Mouse (Mus musculus) NIH3T3 (cell line): Measurements from ENCODE around the gene Pmepa1.
A peak's percentile ranks its signal among the peaks of the same experiment; 100 is the strongest.

Experiments
- DNase-seq: peaks from one replicate; pipeline ENCODE4 v3.0.0-alpha.2; 2012; ENCODE audit warnings: low read depth

The Pmepa1 gene

DNA sequence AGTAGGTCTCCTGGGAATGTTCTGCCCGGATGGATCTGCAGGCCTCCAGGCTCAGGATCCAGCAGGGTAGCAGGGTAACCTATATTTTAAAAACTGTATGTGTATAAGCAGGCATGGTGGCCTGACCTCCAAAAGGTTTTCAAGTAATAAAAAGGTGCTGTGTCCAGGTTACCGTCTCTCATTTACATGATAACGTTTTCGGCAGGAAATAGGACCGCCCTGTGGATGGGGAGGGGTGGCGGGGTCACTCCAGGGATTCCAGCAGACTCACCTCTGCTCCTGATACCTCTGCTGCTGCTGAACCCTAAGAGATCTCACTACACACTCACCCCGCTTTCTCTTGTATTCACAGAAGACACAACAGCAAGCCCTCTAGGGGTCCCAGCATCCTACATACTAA lies 50.4 kb downstream of the Pmepa1 start:
- DNase-seq: no peak

DNA sequence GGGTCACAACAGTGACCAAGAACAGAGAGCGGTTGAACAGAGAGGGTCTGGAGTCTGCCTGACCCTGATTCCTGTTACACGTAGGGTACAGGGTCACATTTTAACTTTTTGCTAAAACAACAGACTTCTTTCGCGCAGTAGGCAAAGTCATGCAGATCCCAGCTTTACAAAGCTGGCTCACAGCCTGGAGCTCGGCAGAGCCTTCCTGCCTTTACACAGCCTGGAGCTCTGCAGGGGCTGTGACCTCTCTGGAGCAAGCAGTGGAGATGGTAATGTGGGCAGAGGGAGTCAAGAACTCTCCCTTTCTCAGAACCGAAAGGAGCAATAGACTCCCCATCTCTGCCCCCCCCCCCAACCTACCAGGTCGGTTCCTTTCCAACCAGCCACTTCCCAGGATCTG lies 51.5 kb downstream of the Pmepa1 start:
- no peak for DNase-seq

DNA sequence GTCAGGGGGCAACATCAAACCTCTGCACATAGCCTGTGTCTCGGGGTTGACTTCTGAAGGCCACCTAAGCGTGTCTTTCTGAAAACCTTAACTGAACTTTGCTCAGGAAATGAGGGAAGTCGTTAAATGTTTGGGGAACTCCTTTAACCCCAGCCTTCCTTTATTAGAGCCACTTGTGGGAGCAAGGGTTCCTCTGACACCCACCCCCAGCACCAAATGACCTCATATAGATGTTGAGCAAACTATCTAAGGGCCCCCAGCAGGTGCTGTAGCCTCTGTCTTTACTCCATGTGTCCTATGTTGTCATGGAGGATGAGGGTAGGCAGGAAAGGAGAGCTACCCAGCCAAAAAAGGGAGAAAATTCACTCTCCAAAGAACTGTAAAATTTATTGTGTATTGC lies 52.2 kb downstream of the Pmepa1 start:
- no peak for DNase-seq

DNA sequence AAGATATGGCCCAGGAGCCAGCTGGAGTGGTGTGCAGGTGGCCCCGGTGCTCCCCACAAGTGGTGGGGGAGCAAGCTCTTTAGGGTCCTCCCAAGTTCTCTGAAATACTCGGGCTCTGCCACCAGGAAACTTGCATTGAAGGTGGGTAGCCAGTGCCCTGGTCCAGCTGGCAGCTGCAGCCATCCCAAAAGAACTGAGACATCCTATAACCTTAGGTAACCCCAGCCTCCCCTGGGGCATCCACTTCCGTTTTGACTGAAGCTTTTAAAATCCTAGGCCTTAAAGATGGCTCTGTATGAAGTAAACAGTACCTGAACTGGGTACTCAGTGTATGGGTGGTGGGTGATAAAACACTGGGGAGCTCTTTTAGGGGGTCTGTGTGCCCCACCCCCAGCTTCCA lies 52.8 kb downstream of the Pmepa1 start:
- no peak for DNase-seq

DNA sequence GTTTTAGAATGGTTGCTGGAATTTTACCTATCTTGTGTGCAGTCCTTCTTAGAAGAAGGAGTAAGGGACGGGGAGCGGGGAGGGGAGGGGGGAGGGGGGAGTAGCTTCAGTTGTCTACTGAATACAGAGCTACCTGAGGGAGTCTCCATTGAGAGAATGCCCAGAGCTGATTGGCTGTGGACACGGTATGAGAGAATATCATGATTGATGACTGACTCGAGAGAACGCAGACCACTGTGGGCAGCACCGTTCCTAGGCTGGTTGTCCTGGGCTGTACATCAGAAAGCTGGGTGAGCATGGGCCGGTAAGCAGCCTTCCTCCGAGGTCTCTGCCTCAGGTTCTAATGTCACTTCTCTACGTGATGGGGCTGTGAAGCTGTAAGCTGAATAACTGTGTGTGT lies 55.6 kb downstream of the Pmepa1 start:
- DNase-seq: no peak

- peak; percentile 60 for DNase-seq
Observed at GRCm38 (mm10) chr2:173219256-173219954, 56.9 kb downstream of the Pmepa1 start.

- peak; percentile 51 for DNase-seq
Observed at GRCm38 (mm10) chr2:173218416-173219141, 57.8 kb downstream of the Pmepa1 start, which contains the start of gene Zbp1. Gene Zbp1 (minus strand): TSS chr2:173218923.

- DNase-seq: no peak
Observed at GRCm38 (mm10) chr2:173217763-173218258, 58.5 kb downstream of the Pmepa1 start.

DNA sequence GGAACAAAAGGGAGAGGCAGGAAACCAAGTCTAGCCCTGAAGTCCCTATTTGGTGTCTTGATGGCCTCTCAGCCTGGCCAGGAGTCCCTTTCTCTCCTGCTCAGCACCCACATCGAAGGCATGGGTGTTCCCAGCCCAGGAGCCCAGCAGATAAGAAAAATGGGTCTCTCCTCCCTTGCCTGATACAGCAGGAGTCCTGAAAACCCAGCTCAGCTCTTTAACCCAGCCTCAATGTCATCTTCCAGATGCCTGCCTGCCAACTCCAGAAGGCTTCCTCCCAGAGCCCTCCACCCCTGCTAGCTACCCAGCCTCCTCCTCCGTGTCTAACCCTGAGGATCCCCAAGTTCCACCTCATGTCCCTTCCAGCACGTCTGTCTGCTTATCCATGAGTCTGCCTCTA lies 59.1 kb downstream of the Pmepa1 start:
- no peak for DNase-seq

GRCm38 (mm10) chr2:173216840-173217239 lies 59.5 kb downstream of the Pmepa1 start:
- DNase-seq: no peak

DNA sequence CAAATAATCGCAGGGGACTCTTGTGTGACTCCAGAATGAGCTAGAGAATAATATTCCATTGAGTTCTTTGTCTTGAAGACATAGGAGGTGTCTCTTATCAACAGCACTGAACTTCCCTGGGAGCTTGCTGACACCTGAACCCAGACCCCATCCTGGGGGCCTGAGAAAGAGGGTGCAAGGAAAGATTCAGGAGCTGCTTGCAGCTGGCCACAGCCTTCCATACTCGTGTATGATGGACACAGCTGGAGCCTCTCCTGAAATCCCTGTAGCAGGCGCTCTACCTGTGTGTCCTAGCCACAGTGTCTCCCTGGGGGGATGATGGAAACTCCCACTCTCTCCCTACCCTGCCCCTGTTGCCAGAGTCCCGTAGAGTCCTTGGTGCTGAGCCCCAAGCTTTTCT lies 64.1 kb downstream of the Pmepa1 start:
- DNase-seq: no peak

DNA sequence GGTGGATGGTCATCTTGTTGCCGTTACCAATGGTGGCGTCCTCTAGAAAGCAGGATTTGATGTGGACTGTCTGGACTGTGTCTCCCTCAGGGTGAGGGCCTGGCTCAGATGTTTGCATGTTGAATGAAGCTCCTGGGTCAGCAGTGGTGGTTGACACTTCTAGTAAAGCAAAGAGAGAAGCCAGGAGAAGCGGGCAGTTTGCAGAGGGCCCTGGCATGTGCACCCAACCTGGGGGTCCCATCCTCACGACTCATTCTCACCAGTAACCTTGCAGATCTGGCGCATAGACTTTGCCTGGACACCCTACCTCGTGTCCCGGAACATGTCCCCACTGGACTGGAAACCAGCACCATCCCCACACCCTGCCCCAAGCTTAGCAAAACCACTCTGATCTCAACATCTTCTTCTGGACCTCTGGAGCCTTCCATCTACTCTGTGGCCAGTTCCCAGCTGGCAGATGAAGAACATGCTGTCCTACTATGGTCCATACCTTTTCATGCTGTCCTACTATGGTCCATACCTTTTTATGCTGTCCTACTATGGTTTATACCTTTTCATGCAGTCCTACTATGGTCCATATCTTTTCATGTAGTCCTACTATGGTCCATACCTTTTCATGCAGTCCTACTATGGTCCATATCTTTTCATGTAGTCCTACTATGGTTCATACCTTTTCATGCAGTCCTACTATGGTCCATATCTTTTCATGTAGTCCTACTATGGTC lies 67.1 kb downstream of the Pmepa1 start:
- DNase-seq: no peak

GRCm38 (mm10) chr2:173207051-173207450 lies 69.3 kb downstream of the Pmepa1 start:
- DNase-seq: no peak

GRCm38 (mm10) chr2:173205563-173206099 lies 70.7 kb downstream of the Pmepa1 start:
- DNase-seq: no peak

GRCm38 (mm10) chr2:173204671-173205070 lies 71.7 kb downstream of the Pmepa1 start:
- DNase-seq: no peak

GRCm38 (mm10) chr2:173203726-173204125 lies 72.6 kb downstream of the Pmepa1 start:
- DNase-seq: no peak

DNA sequence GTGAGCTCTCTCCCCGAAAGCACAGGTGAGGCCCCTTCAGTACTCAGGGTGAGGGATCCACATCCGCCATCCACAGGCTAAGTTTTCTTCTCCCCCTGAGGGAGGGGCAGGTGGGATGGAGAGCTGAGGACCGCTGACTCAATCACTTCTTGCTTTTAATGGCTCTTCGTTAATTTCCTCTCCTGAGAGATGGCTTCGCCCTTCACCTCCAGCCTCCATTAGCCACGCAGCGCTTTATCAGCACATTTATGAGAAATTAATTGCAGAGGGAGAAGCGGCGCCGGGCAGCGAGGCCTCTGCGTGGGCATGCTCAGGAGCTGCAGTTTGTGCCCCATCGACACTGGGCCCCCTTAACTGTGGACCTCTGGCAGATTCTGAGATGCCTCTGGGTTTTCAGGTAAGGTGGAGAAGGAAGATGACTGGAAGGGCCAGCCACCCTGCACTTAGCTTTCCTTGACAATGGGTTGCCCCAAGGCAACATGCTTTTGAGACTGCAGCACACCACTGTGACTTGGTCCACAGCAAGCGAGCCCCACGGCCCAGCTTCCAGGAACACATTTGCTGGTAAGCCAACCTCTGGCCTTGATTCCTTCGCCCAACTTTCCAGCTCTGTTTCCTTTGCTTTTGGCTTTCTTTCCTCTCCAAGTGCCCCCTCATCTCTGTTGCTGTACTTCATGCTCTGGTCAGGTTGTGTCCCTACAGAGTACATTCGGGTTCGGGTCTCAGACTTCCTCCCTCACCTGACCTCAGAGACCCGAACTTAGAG lies 73.2 kb downstream of the Pmepa1 start:
- DNase-seq: no peak

DNA sequence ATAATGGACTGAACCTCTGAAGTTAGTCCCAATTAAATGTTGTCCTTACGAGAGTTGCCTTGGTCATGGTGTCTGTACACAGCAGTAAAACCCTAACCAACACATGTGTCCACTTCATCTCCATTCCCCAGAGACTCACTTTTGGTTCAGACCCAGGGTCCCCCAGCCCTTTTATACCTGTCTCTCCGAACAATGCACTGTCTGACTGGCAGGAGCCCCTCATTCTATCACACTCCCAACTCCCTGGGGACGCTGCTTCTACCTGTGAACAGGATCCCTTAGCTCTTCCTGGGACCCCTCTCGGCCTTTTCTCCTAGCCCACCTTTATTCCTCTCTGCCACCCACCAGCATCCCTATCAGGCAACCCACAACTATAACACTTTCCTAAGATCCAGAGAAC lies 81.5 kb downstream of the Pmepa1 start:
- DNase-seq: no peak

DNA sequence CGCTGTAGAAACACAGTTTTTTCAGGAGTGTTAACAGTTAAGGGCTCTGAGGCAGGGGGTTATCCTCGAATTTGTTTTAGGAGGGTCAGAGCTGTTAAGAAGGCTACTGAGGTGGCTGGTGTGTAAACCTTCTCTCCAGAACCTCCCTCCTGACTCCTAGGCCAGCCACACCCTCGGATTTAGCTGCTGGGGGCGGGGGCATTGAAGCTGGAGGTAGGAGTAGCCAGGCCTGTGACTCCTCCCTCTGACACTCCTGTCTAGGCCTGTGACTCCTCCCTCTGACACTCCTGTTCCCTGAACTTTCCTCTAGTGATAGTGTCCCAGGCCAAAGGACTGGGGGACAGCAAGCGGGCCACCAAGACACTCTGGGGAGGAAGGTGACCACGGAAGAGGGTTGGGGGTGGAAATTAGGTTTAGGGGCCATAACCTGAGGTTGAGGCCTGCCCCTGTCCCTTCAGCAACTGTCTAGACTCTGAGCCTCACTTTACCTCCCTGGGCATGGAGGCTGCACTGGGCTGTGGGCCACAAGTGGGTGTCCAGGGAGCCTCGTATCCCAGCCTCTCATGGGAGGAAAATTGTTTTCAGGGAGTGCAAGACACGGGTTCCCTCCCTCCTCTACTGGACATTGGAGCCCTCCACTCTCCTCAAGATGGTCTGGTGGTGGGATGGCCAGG lies 89.0 kb downstream of the Pmepa1 start:
- no peak for DNase-seq

- DNase-seq: peak; percentile 86
Observed at GRCm38 (mm10) chr2:173186047-173186943, 90.0 kb downstream of the Pmepa1 start.
